Mouse (Mus musculus): ENCODE measurements around the gene A530084C06Rik.

- TF ChIP-seq CTCF (IDR thresholded peaks at IDR 0.05; ENCODE audit: borderline replicate concordance, insufficient read depth, low read length), result no peak
- no peak for TF ChIP-seq POLR2A (IDR thresholded peaks at IDR 0.05; ENCODE audit: low read depth, low read length)
Observed at GRCm38 (mm10) chr13:31579866-31580265, 20.7 kb upstream of the A530084C06Rik start.
